40 mouse cellular contexts compared by ENCODE assay signal in genomic region chr10:130004104-130004503, GRCm38 (mm10). TPM values are rescaled to one million over a fixed set of nuclear protein-coding genes. Genes with fewer than 3 reads are reported as not detected.
"Had no signal": no experiment of that assay in that cellular context is flagged by ENCODE, and none has a peak within 500 bp of the region (broad histone marks: within the 10 kb centered on the region; RNA-seq: fewer than 3 reads in every experiment).

No protein-coding gene starts in this region.

RNA-seq across cellular contexts. Expression of gene Olfr820, which starts 8.3 kb away (rescaled TPM):
- total RNA-seq: left cerebral cortex, postnatal 10 days; left cerebral cortex, postnatal 14 days; left cerebral cortex, postnatal 25 days; left cerebral cortex, postnatal 36 days; left cerebral cortex, postnatal 4 days; liver, adult 2 months; megakaryocyte progenitor cell, adult 5-6 weeks; megakaryocyte, adult 5-6 weeks; megakaryocyte-erythroid progenitor cell, adult 5-6 weeks; midbrain, postnatal 0 days; monocyte, adult 5-6 weeks had no signal
- polyA plus RNA-seq: limb, embryonic 10.5 days; limb, embryonic 11.5 days; limb, embryonic 12.5 days; limb, embryonic 13.5 days; limb, embryonic 14.5 days; limb, embryonic 15.5 days; liver, adult 2 months; liver, embryonic 11.5 days; liver, embryonic 12.5 days; liver, embryonic 13.5 days; liver, embryonic 14.5 days; liver, embryonic 15.5 days; liver, embryonic 16.5 days; liver, postnatal 0 days; lung, adult 2 months; lung, embryonic 14.5 days; lung, embryonic 15.5 days; lung, embryonic 16.5 days; lung, postnatal 0 days; macrophage; midbrain, embryonic 10.5 days; midbrain, embryonic 11.5 days; midbrain, embryonic 12.5 days; midbrain, embryonic 13.5 days; midbrain, embryonic 14.5 days; midbrain, embryonic 15.5 days; midbrain, embryonic 16.5 days; midbrain, postnatal 0 days; myocyte; neural tube, embryonic 11.5 days; neural tube, embryonic 12.5 days had no signal

RNA-seq across cellular contexts. Expression of gene Gm10310, which starts 19.2 kb away (rescaled TPM):
- total RNA-seq: left cerebral cortex, postnatal 10 days; left cerebral cortex, postnatal 14 days; left cerebral cortex, postnatal 25 days; left cerebral cortex, postnatal 36 days; left cerebral cortex, postnatal 4 days; liver, adult 2 months; megakaryocyte progenitor cell, adult 5-6 weeks; megakaryocyte, adult 5-6 weeks; megakaryocyte-erythroid progenitor cell, adult 5-6 weeks; midbrain, postnatal 0 days; monocyte, adult 5-6 weeks had no signal
- polyA plus RNA-seq: limb, embryonic 10.5 days; limb, embryonic 11.5 days; limb, embryonic 12.5 days; limb, embryonic 13.5 days; limb, embryonic 14.5 days; limb, embryonic 15.5 days; liver, adult 2 months; liver, embryonic 11.5 days; liver, embryonic 12.5 days; liver, embryonic 13.5 days; liver, embryonic 14.5 days; liver, embryonic 15.5 days; liver, embryonic 16.5 days; liver, postnatal 0 days; lung, adult 2 months; lung, embryonic 14.5 days; lung, embryonic 15.5 days; lung, embryonic 16.5 days; lung, postnatal 0 days; macrophage; midbrain, embryonic 10.5 days; midbrain, embryonic 11.5 days; midbrain, embryonic 12.5 days; midbrain, embryonic 13.5 days; midbrain, embryonic 14.5 days; midbrain, embryonic 15.5 days; midbrain, embryonic 16.5 days; midbrain, postnatal 0 days; myocyte; neural tube, embryonic 11.5 days; neural tube, embryonic 12.5 days had no signal

RNA-seq across cellular contexts. Expression of gene Olfr821, which starts 26.0 kb away (rescaled TPM):
- total RNA-seq: left cerebral cortex, postnatal 10 days; left cerebral cortex, postnatal 14 days; left cerebral cortex, postnatal 25 days; left cerebral cortex, postnatal 36 days; left cerebral cortex, postnatal 4 days; liver, adult 2 months; megakaryocyte progenitor cell, adult 5-6 weeks; megakaryocyte, adult 5-6 weeks; megakaryocyte-erythroid progenitor cell, adult 5-6 weeks; midbrain, postnatal 0 days; monocyte, adult 5-6 weeks had no signal
- polyA plus RNA-seq: limb, embryonic 10.5 days; limb, embryonic 11.5 days; limb, embryonic 12.5 days; limb, embryonic 13.5 days; limb, embryonic 14.5 days; limb, embryonic 15.5 days; liver, adult 2 months; liver, embryonic 11.5 days; liver, embryonic 12.5 days; liver, embryonic 13.5 days; liver, embryonic 14.5 days; liver, embryonic 15.5 days; liver, embryonic 16.5 days; liver, postnatal 0 days; lung, adult 2 months; lung, embryonic 14.5 days; lung, embryonic 15.5 days; lung, embryonic 16.5 days; lung, postnatal 0 days; macrophage; midbrain, embryonic 10.5 days; midbrain, embryonic 11.5 days; midbrain, embryonic 12.5 days; midbrain, embryonic 13.5 days; midbrain, embryonic 14.5 days; midbrain, embryonic 15.5 days; midbrain, embryonic 16.5 days; midbrain, postnatal 0 days; myocyte; neural tube, embryonic 11.5 days; neural tube, embryonic 12.5 days had no signal

RNA-seq across cellular contexts. Expression of gene Olfr247, which starts 28.2 kb away (rescaled TPM):
- total RNA-seq: left cerebral cortex, postnatal 10 days; left cerebral cortex, postnatal 14 days; left cerebral cortex, postnatal 25 days; left cerebral cortex, postnatal 36 days; left cerebral cortex, postnatal 4 days; liver, adult 2 months; megakaryocyte progenitor cell, adult 5-6 weeks; megakaryocyte, adult 5-6 weeks; megakaryocyte-erythroid progenitor cell, adult 5-6 weeks; midbrain, postnatal 0 days; monocyte, adult 5-6 weeks had no signal
- polyA plus RNA-seq: limb, embryonic 10.5 days; limb, embryonic 11.5 days; limb, embryonic 12.5 days; limb, embryonic 13.5 days; limb, embryonic 14.5 days; limb, embryonic 15.5 days; liver, adult 2 months; liver, embryonic 11.5 days; liver, embryonic 12.5 days; liver, embryonic 13.5 days; liver, embryonic 14.5 days; liver, embryonic 15.5 days; liver, embryonic 16.5 days; liver, postnatal 0 days; lung, adult 2 months; lung, embryonic 14.5 days; lung, embryonic 15.5 days; lung, embryonic 16.5 days; lung, postnatal 0 days; macrophage; midbrain, embryonic 10.5 days; midbrain, embryonic 11.5 days; midbrain, embryonic 12.5 days; midbrain, embryonic 13.5 days; midbrain, embryonic 14.5 days; midbrain, embryonic 15.5 days; midbrain, embryonic 16.5 days; midbrain, postnatal 0 days; myocyte; neural tube, embryonic 11.5 days; neural tube, embryonic 12.5 days had no signal

RNA-seq across cellular contexts. Expression of gene Olfr819, which starts 37.0 kb away (rescaled TPM):
- total RNA-seq: left cerebral cortex, postnatal 10 days; left cerebral cortex, postnatal 14 days; left cerebral cortex, postnatal 25 days; left cerebral cortex, postnatal 36 days; left cerebral cortex, postnatal 4 days; liver, adult 2 months; megakaryocyte progenitor cell, adult 5-6 weeks; megakaryocyte, adult 5-6 weeks; megakaryocyte-erythroid progenitor cell, adult 5-6 weeks; midbrain, postnatal 0 days; monocyte, adult 5-6 weeks had no signal
- polyA plus RNA-seq: limb, embryonic 10.5 days; limb, embryonic 11.5 days; limb, embryonic 12.5 days; limb, embryonic 13.5 days; limb, embryonic 14.5 days; limb, embryonic 15.5 days; liver, adult 2 months; liver, embryonic 11.5 days; liver, embryonic 12.5 days; liver, embryonic 13.5 days; liver, embryonic 14.5 days; liver, embryonic 15.5 days; liver, embryonic 16.5 days; liver, postnatal 0 days; lung, adult 2 months; lung, embryonic 14.5 days; lung, embryonic 15.5 days; lung, embryonic 16.5 days; lung, postnatal 0 days; macrophage; midbrain, embryonic 10.5 days; midbrain, embryonic 11.5 days; midbrain, embryonic 12.5 days; midbrain, embryonic 13.5 days; midbrain, embryonic 14.5 days; midbrain, embryonic 15.5 days; midbrain, embryonic 16.5 days; midbrain, postnatal 0 days; myocyte; neural tube, embryonic 11.5 days; neural tube, embryonic 12.5 days had no signal
